Mouse (Mus musculus) kidney, embryonic 16.5 days (tissue): ENCODE data around the gene Gas2. TPM values are rescaled to one million over a fixed set of nuclear protein-coding genes. Genes with fewer than 3 reads are reported as not detected.
A peak's percentile ranks its signal among the peaks of the same experiment; 100 is the strongest.

Source experiments
- ATAC-seq: fragments of 200-750 bp; cut with Nextera tagmentation; 2 replicates; pipeline ENCODE4 v1.8.0; 2017; ENCODE audit warnings: moderate TSS enrichment; ENCODE audit not compliant: low FRiP score, low TSS enrichment
- H3K27ac ChIP-seq: fragments of 300-500 bp; sonication (generic); 2 replicates; pipeline ENCODE4 v1.5.1; 2014; ENCODE audit warnings: low read length
- H3K27me3 ChIP-seq: fragments of 300-500 bp; sonication (generic); 2 replicates; pipeline ENCODE4 v1.6.1; 2014; ENCODE audit warnings: low read length, control low read depth, mixed read lengths; ENCODE audit not compliant: insufficient read depth
- H3K36me3 ChIP-seq: fragments of 300-500 bp; sonication (generic); 2 replicates; pipeline ENCODE4 v1.6.1; 2014; ENCODE audit warnings: low read length, control low read depth, mixed read lengths; ENCODE audit not compliant: insufficient read depth
- H3K4me1 ChIP-seq: fragments of 300-500 bp; sonication (generic); 2 replicates; pipeline ENCODE4 v1.6.1; 2014; ENCODE audit warnings: low read length, control low read depth, mixed read lengths; ENCODE audit not compliant: insufficient read depth
- H3K4me2 ChIP-seq: fragments of 300-500 bp; sonication (generic); replicated peaks from 2 replicates; pipeline ENCODE4 v1.6.1; 2014; ENCODE audit warnings: low read depth, low read length
- H3K4me3 ChIP-seq: fragments of 300-500 bp; sonication (generic); 2 replicates; pipeline ENCODE4 v1.5.1; 2014; ENCODE audit warnings: mild to moderate bottlenecking, low read length
- H3K9ac ChIP-seq: fragments of 300-500 bp; sonication (generic); replicated peaks from 2 replicates; pipeline ENCODE4 v1.6.1; 2014; ENCODE audit warnings: low read length
- H3K9me3 ChIP-seq: fragments of 300-500 bp; sonication (generic); 2 replicates; pipeline ENCODE4 v1.6.1; 2016; ENCODE audit warnings: low read length, control low read depth
- WGBS: fragments of 180-500 bp; shearing (Covaris S2); extraction: QIAGEN DNeasy Blood & Tissue Kit; methylation state at CpG from one replicate; pipeline ENCODE4 v1.1.7; 2014; 5-methylcytosine and 5-hydroxymethylcytosine counted together
- polyA plus RNA-seq: library from polyadenylated mRNA; unstranded; fragments of >200 nt; fragmentation: Nextera tagmentation; extraction: Ambion mirVana; gene quantifications from 2 replicates; pipeline ENCODE4 v1.2.1, GENCODE M21; 2015

The Gas2 gene
- polyA plus RNA-seq, 1 experiment from 2014 or later, result 141 TPM

- no peaks in the 10 kb centered on the region for H3K9me3 ChIP-seq
- H3K27ac ChIP-seq, result no peak overlapping the region
- WGBS, result 79% methylated on average over 6 of the region's 6 CpGs
- no peak overlapping the region for H3K4me3 ChIP-seq
- no peak overlapping the region for H3K9ac ChIP-seq
- no peaks in the 10 kb centered on the region for H3K27me3 ChIP-seq
- H3K36me3 ChIP-seq, result no peaks in the 10 kb centered on the region
- H3K4me2 ChIP-seq, result no peak overlapping the region
- ATAC-seq, result no peak
- H3K4me1 ChIP-seq, result no peaks in the 10 kb centered on the region
Observed at GRCm38 (mm10) chr7:51899066-51899465, 37.3 kb downstream of the Gas2 start.

- Histone ChIP-seq H3K27me3 (no peaks in the 10 kb centered on the region), H3K4me3 (no peak overlapping the region), H3K27ac (peak overlapping the region; percentile 68), H3K9me3 (no peaks in the 10 kb centered on the region), H3K4me2 (no peak overlapping the region), H3K9ac (no peak overlapping the region), H3K4me1 (0 out of 2 replicates have a peak, but pooled peaks cover 3% of the 10 kb centered on the region), H3K36me3 (no peaks in the 10 kb centered on the region)
- WGBS, result 73% methylated on average over 3 of the region's 3 CpGs
- peak; percentile 57 for ATAC-seq
Observed at GRCm38 (mm10) chr7:51913292-51914050, 51.7 kb downstream of the Gas2 start.

- H3K4me2 ChIP-seq, result no peak overlapping the region
- no peak for ATAC-seq
- H3K4me1 ChIP-seq, result 0 out of 2 replicates have a peak, but pooled peaks cover 3% of the 10 kb centered on the region
- H3K9me3 ChIP-seq, result no peaks in the 10 kb centered on the region
- H3K9ac ChIP-seq, result no peak overlapping the region
- H3K4me3 ChIP-seq, result no peak overlapping the region
- H3K27me3 ChIP-seq, result no peaks in the 10 kb centered on the region
- no peaks in the 10 kb centered on the region for H3K36me3 ChIP-seq
- H3K27ac ChIP-seq, result no peak overlapping the region
- 51% methylated on average over 2 of the region's 2 CpGs for WGBS
Observed at GRCm38 (mm10) chr7:51914132-51914531, 52.3 kb downstream of the Gas2 start.

- no peak overlapping the region for H3K27ac ChIP-seq
- no peaks in the 10 kb centered on the region for H3K27me3 ChIP-seq
- H3K9me3 ChIP-seq, result no peaks in the 10 kb centered on the region
- H3K4me3 ChIP-seq, result no peak overlapping the region
- no peak overlapping the region for H3K9ac ChIP-seq
- H3K4me1 ChIP-seq, result 0 out of 2 replicates have a peak, but pooled peaks cover 6% of the 10 kb centered on the region
- WGBS, result 49% methylated on average over 10 of the region's 10 CpGs
- no peak overlapping the region for H3K4me2 ChIP-seq
- no peaks in the 10 kb centered on the region for H3K36me3 ChIP-seq
- no peak for ATAC-seq
Observed at GRCm38 (mm10) chr7:51928761-51929519, 67.1 kb downstream of the Gas2 start.

- no peak overlapping the region for H3K4me3 ChIP-seq
- no peaks in the 10 kb centered on the region for H3K36me3 ChIP-seq
- no peak overlapping the region for H3K27ac ChIP-seq
- H3K9me3 ChIP-seq, result no peaks in the 10 kb centered on the region
- H3K9ac ChIP-seq, result no peak overlapping the region
- 0 out of 2 replicates have a peak, but pooled peaks cover 6% of the 10 kb centered on the region for H3K4me1 ChIP-seq
- 68% methylated on average over 4 of the region's 4 CpGs for WGBS
- no peak for ATAC-seq
- no peaks in the 10 kb centered on the region for H3K27me3 ChIP-seq
- H3K4me2 ChIP-seq, result no peak overlapping the region
Observed at GRCm38 (mm10) chr7:51931217-51931616, 69.4 kb downstream of the Gas2 start.

- 96% methylated on average over 1 of the region's 1 CpGs for WGBS
- Histone ChIP-seq H3K27me3 (no peaks in the 10 kb centered on the region), H3K27ac (no peak overlapping the region), H3K4me1 (no peaks in the 10 kb centered on the region), H3K4me2 (no peak overlapping the region), H3K36me3 (no peaks in the 10 kb centered on the region), H3K4me3 (no peak overlapping the region), H3K9ac (no peak overlapping the region), H3K9me3 (no peaks in the 10 kb centered on the region)
- ATAC-seq, result no peak
Observed at GRCm38 (mm10) chr7:51937337-51937736, 75.5 kb downstream of the Gas2 start.

GRCm38 (mm10) chr7:51940461-51940860, 78.6 kb downstream of the Gas2 start:
- Histone ChIP-seq H3K27ac (no peak overlapping the region), H3K4me2 (no peak overlapping the region), H3K36me3 (no peaks in the 10 kb centered on the region), H3K4me1 (no peaks in the 10 kb centered on the region), H3K27me3 (no peaks in the 10 kb centered on the region), H3K9me3 (no peaks in the 10 kb centered on the region), H3K4me3 (no peak overlapping the region), H3K9ac (no peak overlapping the region)
- WGBS, result 70% methylated on average over 2 of the region's 2 CpGs
- no peak for ATAC-seq

- no peaks in the 10 kb centered on the region for H3K4me1 ChIP-seq
- no peaks in the 10 kb centered on the region for H3K9me3 ChIP-seq
- no peaks in the 10 kb centered on the region for H3K27me3 ChIP-seq
- H3K9ac ChIP-seq, result no peak overlapping the region
- H3K27ac ChIP-seq, result no peak overlapping the region
- ATAC-seq, result peak; percentile 59; the same call in 1 of the 2 replicates
- 44% methylated on average over 9 of the region's 9 CpGs for WGBS
- no peak overlapping the region for H3K4me2 ChIP-seq
- H3K36me3 ChIP-seq, result peaks cover 5% of the 10 kb centered on the region; the same call in 1 of the 2 replicates
- no peak overlapping the region for H3K4me3 ChIP-seq
Observed at GRCm38 (mm10) chr7:51955424-51956041, 93.7 kb downstream of the Gas2 start.

GRCm38 (mm10) chr7:51957766-51958165, 96.0 kb downstream of the Gas2 start:
- no peak overlapping the region for H3K4me2 ChIP-seq
- H3K9me3 ChIP-seq, result no peaks in the 10 kb centered on the region
- peaks cover 5% of the 10 kb centered on the region; the same call in 1 of the 2 replicates for H3K36me3 ChIP-seq
- H3K9ac ChIP-seq, result no peak overlapping the region
- H3K27me3 ChIP-seq, result no peaks in the 10 kb centered on the region
- H3K4me3 ChIP-seq, result no peak overlapping the region
- H3K4me1 ChIP-seq, result no peaks in the 10 kb centered on the region
- no peak for ATAC-seq
- H3K27ac ChIP-seq, result no peak overlapping the region
